Mouse (Mus musculus): ENCODE measurements around the gene Kdr. TPM values are rescaled to one million over a fixed set of nuclear protein-coding genes. Genes with fewer than 3 reads are reported as not detected.

The Kdr gene
- total RNA-seq (2014; fragmentation: Nextera tagmentation), result 0.46 TPM in 1 of 2 replicates, not detected in the other
- total RNA-seq (2017), result 0.56 and 0.84 TPM in 2 replicates

DNA sequence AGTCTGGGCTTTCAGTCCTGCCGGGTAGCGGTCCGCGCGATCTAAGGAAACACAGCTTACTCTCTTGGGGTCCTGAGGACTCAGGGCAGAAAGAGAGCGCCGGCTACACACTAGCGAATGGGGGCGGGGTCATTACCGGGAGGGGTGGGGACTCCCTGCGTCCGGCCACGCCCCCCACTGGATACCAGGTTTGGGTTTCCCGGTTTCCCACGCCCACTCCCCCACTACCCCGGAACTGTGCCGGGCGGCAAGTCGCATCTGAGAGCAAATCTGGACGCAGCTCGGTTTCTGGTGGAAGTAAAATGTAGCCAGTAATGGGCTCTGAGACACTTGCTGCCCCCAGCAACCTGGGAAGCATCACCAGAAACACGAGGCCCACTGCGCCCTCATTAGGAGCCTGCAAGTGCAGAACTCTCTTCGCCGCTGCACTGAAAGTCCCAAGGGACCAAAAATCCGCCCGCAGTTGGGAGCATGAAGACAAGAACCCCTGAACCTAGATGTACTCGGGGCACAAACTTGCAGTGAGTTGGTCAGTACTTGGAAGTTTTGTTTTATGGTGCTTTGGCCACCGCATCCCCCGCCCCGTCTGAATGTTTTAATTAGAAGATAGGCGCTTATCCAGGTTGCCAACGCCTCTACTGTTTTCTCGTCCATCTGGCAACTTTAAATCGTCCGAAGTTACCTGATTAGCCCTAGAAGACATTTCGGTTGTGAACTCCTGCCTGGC, at the start of gene Kdr:
Kdr (minus strand) TSS at position 85 of the 727 bp plus-strand sequence.
- ATAC-seq (replicated peaks; ENCODE audit: low FRiP score, low TSS enrichment, poor library complexity, severe bottlenecking), result peak; percentile 64

- ATAC-seq (replicated peaks; ENCODE audit: low FRiP score, low TSS enrichment, poor library complexity, severe bottlenecking), result no peak
Observed at GRCm38 (mm10) chr5:76026805-76027204, 48.5 kb upstream of the Kdr start.

DNA sequence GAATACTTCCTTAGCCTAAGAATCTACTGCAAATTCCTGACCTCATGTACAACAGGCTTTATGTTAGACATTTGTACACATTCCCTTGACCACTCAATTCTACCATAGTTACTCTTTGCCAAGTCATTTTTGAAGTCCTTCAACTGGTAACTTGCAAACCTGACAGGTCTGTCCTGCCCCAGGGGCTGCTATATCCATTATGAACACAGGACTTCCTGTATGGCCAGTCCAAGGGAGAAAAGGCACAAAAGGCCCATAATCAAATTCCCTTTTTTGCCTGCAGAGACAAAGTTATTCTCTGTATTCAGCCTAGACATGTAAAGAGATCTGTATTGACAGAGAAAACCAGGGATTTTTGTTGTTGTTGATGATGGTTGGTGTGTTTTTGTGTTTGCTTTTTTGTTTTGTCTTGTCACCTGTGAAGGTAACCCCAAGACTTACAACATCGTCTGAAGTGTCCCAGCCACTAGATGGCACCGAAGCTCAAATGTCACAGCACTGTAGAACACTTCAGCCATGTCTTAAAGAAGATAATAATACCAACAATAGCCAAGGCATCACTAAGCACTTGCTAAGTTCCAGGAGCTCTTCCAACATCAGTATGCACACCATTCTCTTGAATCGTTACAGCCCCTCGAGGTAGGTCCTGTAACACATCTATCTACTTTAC, 47.9 kb upstream of the Kdr start:
- ATAC-seq (replicated peaks; ENCODE audit: low FRiP score, low TSS enrichment, poor library complexity, severe bottlenecking), result peak; percentile 52; the same call in 1 of the 2 replicates

GRCm38 (mm10) chr5:76023011-76023773, 44.9 kb upstream of the Kdr start:
- ATAC-seq (replicated peaks; ENCODE audit: low FRiP score, low TSS enrichment, poor library complexity, severe bottlenecking), result 0 out of 2 replicates have a peak, but pooled peaks have one; percentile 10

DNA sequence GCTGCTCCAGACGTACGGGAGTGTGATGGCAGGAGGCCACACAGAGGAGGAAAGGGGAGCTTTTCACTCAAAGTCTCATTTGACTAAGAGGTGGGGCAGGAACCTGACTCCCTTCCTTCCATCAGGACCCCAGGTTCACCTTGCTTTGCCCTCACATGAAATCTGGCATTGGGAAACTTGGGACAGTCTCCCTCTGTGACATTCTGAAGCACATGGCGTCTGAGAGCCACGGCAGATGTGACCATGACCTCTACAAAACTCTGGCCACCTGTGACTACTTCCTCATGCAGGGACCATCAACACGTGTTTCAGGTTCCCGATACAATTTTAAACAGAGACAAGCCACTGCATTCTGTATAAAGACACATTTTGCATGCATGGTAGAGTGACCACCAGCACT, 44.2 kb upstream of the Kdr start:
- no peak for ATAC-seq (replicated peaks; ENCODE audit: low FRiP score, low TSS enrichment, poor library complexity, severe bottlenecking)

DNA sequence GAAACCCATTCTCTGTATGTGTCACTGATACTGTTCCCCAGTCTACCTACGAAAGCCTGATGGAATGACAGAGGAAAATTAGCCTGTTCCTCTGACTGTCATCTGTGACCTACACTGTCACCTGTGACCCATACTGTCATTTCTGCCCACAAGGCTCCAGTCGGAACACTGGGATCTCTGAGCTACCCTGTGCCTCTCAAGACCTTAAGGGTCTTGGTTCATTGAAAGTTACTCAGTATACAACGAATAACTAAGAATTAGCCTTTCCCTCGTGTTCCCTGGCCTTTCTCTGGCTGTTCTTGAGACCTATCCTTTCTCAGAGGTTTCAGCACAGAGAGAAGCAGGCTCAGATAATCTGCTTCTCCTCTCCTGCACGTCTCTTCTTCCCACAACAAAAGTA, 40.1 kb upstream of the Kdr start:
- no peak for ATAC-seq (replicated peaks; ENCODE audit: low FRiP score, low TSS enrichment, poor library complexity, severe bottlenecking)

DNA sequence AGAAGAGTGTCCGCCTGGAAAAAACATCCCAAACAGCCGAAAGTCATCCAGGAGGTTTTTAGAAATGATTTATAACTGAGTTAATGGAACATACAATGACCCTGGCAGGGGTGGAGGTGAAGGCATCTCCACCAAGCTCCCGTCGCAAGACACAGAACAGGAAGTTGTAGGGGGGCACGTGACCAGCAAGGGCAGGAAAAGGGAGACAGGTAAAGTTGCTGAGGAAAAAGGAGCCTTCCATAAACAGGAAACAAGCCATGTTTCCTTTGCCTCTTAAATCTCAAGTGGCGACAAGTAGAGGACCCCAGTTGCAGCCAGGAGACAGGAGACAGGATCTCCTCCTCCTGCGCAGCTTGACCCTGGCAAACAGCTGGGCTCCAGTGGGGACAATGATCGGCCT, 37.8 kb upstream of the Kdr start:
- ATAC-seq (replicated peaks; ENCODE audit: low FRiP score, low TSS enrichment, poor library complexity, severe bottlenecking), result no peak

DNA sequence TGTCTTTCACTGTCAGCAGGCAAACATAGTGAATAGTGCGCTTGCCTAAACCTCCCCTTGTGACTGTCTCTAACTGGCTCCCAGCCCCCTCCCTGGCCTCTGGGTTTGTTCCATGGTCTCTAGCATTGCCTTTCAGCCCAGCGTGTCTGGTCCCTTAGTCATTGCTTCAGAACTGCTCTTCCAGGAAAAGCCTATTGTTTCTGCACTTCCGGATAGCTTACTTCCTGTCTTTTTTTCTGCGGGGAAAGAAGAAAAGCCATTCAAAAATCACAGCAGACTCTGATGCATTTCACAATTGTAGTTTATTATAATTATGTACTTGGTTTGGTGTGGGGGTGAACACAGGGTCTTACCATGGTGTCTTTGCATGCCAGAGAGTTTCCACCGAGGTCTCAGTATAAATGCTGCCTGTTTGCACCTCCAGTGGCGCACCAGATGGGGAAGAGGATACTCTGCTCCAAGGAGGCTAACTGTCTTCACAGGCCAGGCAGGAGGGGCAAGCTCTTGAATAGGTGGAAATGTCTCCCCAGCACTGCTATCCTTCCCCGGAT, 35.7 kb upstream of the Kdr start:
- ATAC-seq (replicated peaks; ENCODE audit: low FRiP score, low TSS enrichment, poor library complexity, severe bottlenecking), result no peak

GRCm38 (mm10) chr5:76006403-76006802, 28.1 kb upstream of the Kdr start:
- no peak for ATAC-seq (replicated peaks; ENCODE audit: low FRiP score, low TSS enrichment, poor library complexity, severe bottlenecking)

DNA sequence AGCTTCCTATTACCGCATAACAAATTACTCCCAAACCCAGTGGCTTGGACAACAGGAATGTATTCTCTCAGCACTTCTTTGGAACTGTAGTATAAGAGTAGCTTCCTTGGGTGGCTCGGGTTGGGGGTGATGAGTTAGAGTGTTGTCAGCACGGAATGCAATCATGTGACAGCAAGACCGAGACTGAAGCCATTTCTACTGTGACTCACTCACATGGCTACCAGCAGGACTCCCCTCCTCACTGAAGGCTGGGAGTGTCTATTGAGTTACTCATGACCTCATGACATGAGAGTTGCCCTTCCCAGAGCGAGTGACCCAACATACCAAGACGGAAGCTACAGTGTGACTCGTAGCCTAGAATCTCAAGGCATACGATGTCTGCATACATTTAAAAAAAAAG, 12.0 kb upstream of the Kdr start:
- ATAC-seq (replicated peaks; ENCODE audit: low FRiP score, low TSS enrichment, poor library complexity, severe bottlenecking), result no peak

DNA sequence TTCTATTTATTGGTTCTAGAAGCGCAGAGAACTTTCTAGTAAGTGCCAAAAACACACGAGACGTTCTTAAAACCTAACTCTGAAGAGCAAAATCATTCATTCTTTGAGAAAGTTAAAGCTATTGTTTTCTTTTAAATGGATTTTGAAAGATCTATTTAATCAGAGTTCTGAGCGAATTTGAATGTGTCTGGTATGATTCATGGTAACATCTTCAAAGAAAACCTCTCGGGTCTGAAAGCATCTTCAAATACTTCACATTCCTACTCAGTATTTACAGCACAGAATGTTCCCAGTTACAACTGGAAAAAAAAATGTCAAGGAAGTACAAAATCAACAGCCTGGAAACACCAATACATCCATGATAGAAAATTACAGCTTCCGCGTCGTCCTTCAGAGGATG, 9.3 kb upstream of the Kdr start:
- ATAC-seq (replicated peaks; ENCODE audit: low FRiP score, low TSS enrichment, poor library complexity, severe bottlenecking), result no peak

- no peak for ATAC-seq (replicated peaks; ENCODE audit: low FRiP score, low TSS enrichment, poor library complexity, severe bottlenecking)
Observed at GRCm38 (mm10) chr5:75980521-75981311, 2.5 kb upstream of the Kdr start.

DNA sequence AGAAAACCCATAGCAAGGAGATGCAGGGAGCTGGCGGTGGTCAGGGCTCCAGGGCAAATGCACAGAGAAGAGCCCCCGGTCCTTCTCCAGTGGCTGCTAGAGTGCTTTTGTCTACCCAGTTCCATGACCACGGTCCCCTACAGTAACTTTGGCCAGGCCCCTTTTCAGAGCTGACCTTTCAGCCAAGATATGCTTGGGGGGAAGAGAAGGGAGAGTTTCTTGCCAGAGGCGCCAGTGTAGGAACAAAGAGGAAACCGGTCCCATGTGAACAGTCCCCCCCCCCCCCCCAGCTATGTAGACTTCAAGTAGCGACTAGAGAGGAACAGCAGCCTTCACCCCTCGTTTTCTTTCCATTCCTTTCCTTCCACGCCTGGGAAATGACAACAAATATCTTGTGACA, 850 bp upstream of the Kdr start:
- ATAC-seq (replicated peaks; ENCODE audit: low FRiP score, low TSS enrichment, poor library complexity, severe bottlenecking), result no peak

- peak; percentile 51 for ATAC-seq (replicated peaks; ENCODE audit: low FRiP score, low TSS enrichment, poor library complexity, severe bottlenecking)
Observed at GRCm38 (mm10) chr5:75977441-75978373, 551 bp downstream of the Kdr start.

GRCm38 (mm10) chr5:75976696-75977095, 1.6 kb downstream of the Kdr start:
- ATAC-seq (replicated peaks; ENCODE audit: low FRiP score, low TSS enrichment, poor library complexity, severe bottlenecking), result no peak

DNA sequence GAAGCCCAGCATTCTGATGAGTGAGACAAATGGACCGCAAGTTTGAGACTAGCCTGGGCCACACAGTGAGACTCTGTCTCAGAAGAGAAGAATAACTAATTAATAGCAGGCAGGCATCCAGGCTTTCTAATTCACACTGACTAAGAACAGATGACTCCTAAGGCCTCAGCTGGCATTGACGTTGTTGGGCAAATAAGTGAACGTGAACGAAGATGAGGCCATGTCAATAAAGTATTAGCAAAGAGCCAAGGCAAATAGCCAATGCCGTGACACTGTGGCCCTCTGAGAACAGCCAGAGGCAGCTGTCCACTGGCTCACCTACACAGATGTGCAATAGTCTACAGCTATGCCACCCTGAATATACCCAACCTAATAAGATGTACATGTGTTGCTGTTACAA, 2.9 kb downstream of the Kdr start:
- no peak for ATAC-seq (replicated peaks; ENCODE audit: low FRiP score, low TSS enrichment, poor library complexity, severe bottlenecking)

- no peak for ATAC-seq (replicated peaks; ENCODE audit: low FRiP score, low TSS enrichment, poor library complexity, severe bottlenecking)
Observed at GRCm38 (mm10) chr5:75974543-75975130, 3.6 kb downstream of the Kdr start.

DNA sequence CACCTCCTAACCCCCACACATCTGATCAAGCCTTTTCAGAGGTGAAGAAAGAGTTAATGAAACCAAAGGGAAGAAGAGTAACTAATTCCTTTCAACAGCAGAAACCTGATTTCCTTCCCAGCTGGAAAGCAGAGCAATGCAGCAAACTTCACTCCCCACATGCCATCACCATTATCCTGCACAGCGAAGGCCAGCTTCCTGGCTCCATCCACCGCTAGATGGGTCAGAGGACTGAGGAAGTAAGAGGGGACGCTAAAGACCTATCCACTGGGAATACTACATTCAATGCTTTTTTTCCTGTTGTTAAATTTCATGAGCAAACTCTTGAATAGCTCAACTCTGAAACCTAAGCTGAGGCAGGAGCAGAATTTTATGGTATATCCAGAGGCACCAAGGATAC, 8.4 kb downstream of the Kdr start:
- no peak for ATAC-seq (replicated peaks; ENCODE audit: low FRiP score, low TSS enrichment, poor library complexity, severe bottlenecking)

Measured in megakaryocyte-erythroid progenitor cell, adult 5-6 weeks (primary cell).